Mouse (Mus musculus) ES-E14 (cell line): ENCODE data around the gene Unc13c.

Experiments used
- CHD2 ChIP-seq: IDR thresholded peaks from 2 replicates; pipeline ENCODE4 v1.6.1; 2014; ENCODE audit warnings: mild to moderate bottlenecking, low read depth, low read length, inconsistent platforms
- HCFC1 ChIP-seq: IDR thresholded peaks from 2 replicates; pipeline ENCODE4 v1.6.1; 2012; ENCODE audit warnings: low read length, inconsistent platforms, borderline replicate concordance; ENCODE audit not compliant: insufficient read depth
- MAFK ChIP-seq: IDR thresholded peaks from 2 replicates; pipeline ENCODE4 v1.6.1; 2014; ENCODE audit warnings: mild to moderate bottlenecking, low read depth, low read length, inconsistent platforms; ENCODE audit not compliant: insufficient read depth
- ZC3H11A ChIP-seq: IDR thresholded peaks from 2 replicates; pipeline ENCODE4 v1.6.1; 2012; ENCODE audit warnings: low read depth, mild to moderate bottlenecking, inconsistent platforms, low read length, borderline replicate concordance
- ZNF384 ChIP-seq: IDR thresholded peaks from 2 replicates; pipeline ENCODE4 v1.6.1; 2012; ENCODE audit warnings: low read depth, low read length, inconsistent platforms

DNA sequence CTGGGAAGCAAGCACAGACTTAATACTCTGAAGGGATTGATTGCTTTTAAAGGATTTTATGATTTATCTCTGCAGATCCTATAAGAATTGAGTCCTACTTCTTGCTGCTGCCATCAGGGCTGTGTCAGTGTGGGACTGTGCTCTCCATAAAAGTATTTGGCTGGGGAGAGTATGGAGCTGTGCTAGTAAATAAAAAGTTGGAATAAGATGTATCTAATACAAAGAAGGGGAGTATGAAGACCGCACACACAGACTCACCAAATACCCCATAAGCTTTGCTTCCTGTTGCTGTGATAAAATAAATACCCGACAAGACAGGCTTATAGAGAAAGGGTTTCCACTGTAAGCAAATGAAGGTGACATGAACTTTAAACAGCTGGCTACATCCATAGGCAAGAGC lies 298.7 kb downstream of the Unc13c start:
- TF ChIP-seq MAFK (no peak), ZNF384 (no peak), ZC3H11A (no peak), HCFC1 (no peak), CHD2 (no peak)
